Mouse (Mus musculus) liver, adult 2 months (tissue): ENCODE data around the gene Cuedc1.

ENCODE experiments used
- CTCF ChIP-seq: fragments of 200-500 bp; IDR thresholded peaks from 2 replicates; pipeline ENCODE4 v1.5.1; 2011; ENCODE audit warnings: low read depth, low read length, control low read depth
- POLR2A ChIP-seq: fragments of 200-500 bp; IDR thresholded peaks from 2 replicates; pipeline ENCODE4 v1.6.1; 2011; ENCODE audit warnings: low read length, control low read depth; ENCODE audit not compliant: insufficient read depth; ENCODE audit errors: extremely low read depth

DNA sequence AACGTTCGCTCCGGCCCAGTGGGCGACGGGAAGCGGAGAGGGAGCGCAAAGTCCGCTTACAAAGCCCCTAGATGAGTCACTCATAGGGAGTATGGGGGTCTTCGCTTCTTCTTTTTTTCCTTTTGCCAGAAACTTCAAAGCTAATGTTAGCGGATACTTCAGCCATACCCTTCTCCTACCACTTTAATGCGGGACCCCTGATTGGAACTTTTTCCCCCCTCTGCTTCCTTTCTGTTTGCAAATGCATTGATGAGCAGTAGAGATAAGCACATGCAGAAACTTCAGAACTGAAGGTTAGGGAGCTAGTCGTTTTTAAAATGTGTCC lies 28.6 kb upstream of the Cuedc1 start:
- TF ChIP-seq CTCF (no peak), POLR2A (no peak)
